Mouse (Mus musculus): ENCODE results near the gene Brinp2. TPM values are rescaled to one million over a fixed set of nuclear protein-coding genes. Genes with fewer than 3 reads are reported as not detected.

The Brinp2 gene
- total RNA-seq, 1 experiment, result 1.0 TPM

- H3K4me3 ChIP-seq (ENCODE audit: insufficient read depth in 1 of 2, low read depth in 1 of 2, low read length in 2 of 2, poor library complexity in 1 of 2, severe bottlenecking in 1 of 2), result no peak overlapping the region
- TF ChIP-seq MAFK (IDR thresholded peaks at IDR 0.05; ENCODE audit: insufficient read depth, low read depth, low read length) (no peak), ZC3H11A (IDR thresholded peaks at IDR 0.05; ENCODE audit: borderline replicate concordance, low read depth, low read length) (no peak), CHD2 (IDR thresholded peaks at IDR 0.05; ENCODE audit: low read depth, low read length) (no peak), HCFC1 (IDR thresholded peaks at IDR 0.05; ENCODE audit: borderline replicate concordance, insufficient read depth, low read length) (no peak), ZNF384 (IDR thresholded peaks at IDR 0.05; ENCODE audit: low read depth, low read length) (no peak)
- no peaks in the 10 kb centered on the region for H3K9me3 ChIP-seq (ENCODE audit: control insufficient read depth, insufficient read depth, low read depth, low read length)
- in situ Hi-C loops (cut with MboI; ENCODE audit: low sequenced_read_pairs in 2 of 2, unreplicated experiment in 2 of 2), result no loop called here
- H3K4me1 ChIP-seq (ENCODE audit: control insufficient read depth in 2 of 2, insufficient read depth in 2 of 2, low read length in 2 of 2, poor library complexity in 1 of 2), result no peaks in the 10 kb centered on the region
- no peak overlapping the region for H3K27ac ChIP-seq (ENCODE audit: insufficient read depth, low read depth, low read length, poor library complexity, severe bottlenecking)
- H3K36me3 ChIP-seq (ENCODE audit: control insufficient read depth, insufficient read depth, low read length, poor library complexity, severe bottlenecking), result no peaks in the 10 kb centered on the region
- no peak overlapping the region for H3K9ac ChIP-seq (ENCODE audit: insufficient read depth, low read depth, low read length, poor library complexity, severe bottlenecking)
- no peak for DNase-seq (ENCODE audit: low read depth, low spot score)
These were observed 114.1 kb downstream of the Brinp2 start for GRCm38 (mm10) chr1:158241848-158242556.

- H3K27ac ChIP-seq (ENCODE audit: insufficient read depth, low read depth, low read length, poor library complexity, severe bottlenecking), result no peak overlapping the region
- no peak for DNase-seq (ENCODE audit: low read depth, low spot score)
- H3K36me3 ChIP-seq (ENCODE audit: control insufficient read depth, insufficient read depth, low read length, poor library complexity, severe bottlenecking), result no peaks in the 10 kb centered on the region
- in situ Hi-C loops (cut with MboI; ENCODE audit: low sequenced_read_pairs in 2 of 2, unreplicated experiment in 2 of 2), result no loop called here
- H3K4me1 ChIP-seq (ENCODE audit: control insufficient read depth in 2 of 2, insufficient read depth in 2 of 2, low read length in 2 of 2, poor library complexity in 1 of 2), result no peaks in the 10 kb centered on the region
- TF ChIP-seq ZC3H11A (IDR thresholded peaks at IDR 0.05; ENCODE audit: borderline replicate concordance, low read depth, low read length) (no peak), CHD2 (IDR thresholded peaks at IDR 0.05; ENCODE audit: low read depth, low read length) (no peak), MAFK (IDR thresholded peaks at IDR 0.05; ENCODE audit: insufficient read depth, low read depth, low read length) (no peak)
- no peaks in the 10 kb centered on the region for H3K9me3 ChIP-seq (ENCODE audit: control insufficient read depth, insufficient read depth, low read depth, low read length)
- H3K9ac ChIP-seq (ENCODE audit: insufficient read depth, low read depth, low read length, poor library complexity, severe bottlenecking), result no peak overlapping the region
- H3K4me3 ChIP-seq (ENCODE audit: insufficient read depth in 1 of 2, low read depth in 1 of 2, low read length in 2 of 2, poor library complexity in 1 of 2, severe bottlenecking in 1 of 2), result no peak overlapping the region
These were observed 116.3 kb downstream of the Brinp2 start for GRCm38 (mm10) chr1:158239841-158240240.

GRCm38 (mm10) chr1:158238722-158239121, 117.4 kb downstream of the Brinp2 start:
- Histone ChIP-seq H3K9me3 (ENCODE audit: control insufficient read depth, insufficient read depth, low read depth, low read length) (no peaks in the 10 kb centered on the region), H3K4me1 (ENCODE audit: control insufficient read depth in 2 of 2, insufficient read depth in 2 of 2, low read length in 2 of 2, poor library complexity in 1 of 2) (no peaks in the 10 kb centered on the region), H3K27ac (ENCODE audit: insufficient read depth, low read depth, low read length, poor library complexity, severe bottlenecking) (no peak overlapping the region), H3K4me3 (ENCODE audit: insufficient read depth in 1 of 2, low read depth in 1 of 2, low read length in 2 of 2, poor library complexity in 1 of 2, severe bottlenecking in 1 of 2) (no peak overlapping the region), H3K9ac (ENCODE audit: insufficient read depth, low read depth, low read length, poor library complexity, severe bottlenecking) (no peak overlapping the region), H3K36me3 (ENCODE audit: control insufficient read depth, insufficient read depth, low read length, poor library complexity, severe bottlenecking) (no peaks in the 10 kb centered on the region)
- TF ChIP-seq HCFC1 (IDR thresholded peaks at IDR 0.05; ENCODE audit: borderline replicate concordance, insufficient read depth, low read length) (no peak), MAFK (IDR thresholded peaks at IDR 0.05; ENCODE audit: insufficient read depth, low read depth, low read length) (no peak), CHD2 (IDR thresholded peaks at IDR 0.05; ENCODE audit: low read depth, low read length) (no peak), ZNF384 (IDR thresholded peaks at IDR 0.05; ENCODE audit: low read depth, low read length) (no peak), ZC3H11A (IDR thresholded peaks at IDR 0.05; ENCODE audit: borderline replicate concordance, low read depth, low read length) (no peak)
- no peak for DNase-seq (ENCODE audit: low read depth, low spot score)
- in situ Hi-C loops (cut with MboI; ENCODE audit: low sequenced_read_pairs in 2 of 2, unreplicated experiment in 2 of 2), result no loop called here

- Histone ChIP-seq H3K9me3 (ENCODE audit: control insufficient read depth, insufficient read depth, low read depth, low read length) (no peaks in the 10 kb centered on the region), H3K4me1 (ENCODE audit: control insufficient read depth in 2 of 2, insufficient read depth in 2 of 2, low read length in 2 of 2, poor library complexity in 1 of 2) (no peaks in the 10 kb centered on the region), H3K9ac (ENCODE audit: insufficient read depth, low read depth, low read length, poor library complexity, severe bottlenecking) (no peak overlapping the region), H3K36me3 (ENCODE audit: control insufficient read depth, insufficient read depth, low read length, poor library complexity, severe bottlenecking) (no peaks in the 10 kb centered on the region), H3K4me3 (ENCODE audit: insufficient read depth in 1 of 2, low read depth in 1 of 2, low read length in 2 of 2, poor library complexity in 1 of 2, severe bottlenecking in 1 of 2) (no peak overlapping the region), H3K27ac (ENCODE audit: insufficient read depth, low read depth, low read length, poor library complexity, severe bottlenecking) (no peak overlapping the region)
- no peak for DNase-seq (ENCODE audit: low read depth, low spot score)
- in situ Hi-C loops (cut with MboI; ENCODE audit: low sequenced_read_pairs in 2 of 2, unreplicated experiment in 2 of 2), result no loop called here
- TF ChIP-seq MAFK (IDR thresholded peaks at IDR 0.05; ENCODE audit: insufficient read depth, low read depth, low read length) (no peak), HCFC1 (IDR thresholded peaks at IDR 0.05; ENCODE audit: borderline replicate concordance, insufficient read depth, low read length) (no peak), ZNF384 (IDR thresholded peaks at IDR 0.05; ENCODE audit: low read depth, low read length) (no peak), CHD2 (IDR thresholded peaks at IDR 0.05; ENCODE audit: low read depth, low read length) (no peak), ZC3H11A (IDR thresholded peaks at IDR 0.05; ENCODE audit: borderline replicate concordance, low read depth, low read length) (no peak)
These were observed 127.4 kb downstream of the Brinp2 start for GRCm38 (mm10) chr1:158228687-158229224.

Measured in ES-E14 (cell line).